In genomic region chr7:49709381-49710021, GRCm38 (mm10) we compare ENCODE assay signal across 27 mouse cellular contexts. TPM values are rescaled to one million over a fixed set of nuclear protein-coding genes. Genes with fewer than 3 reads are reported as not detected.
DNase-seq lines count a peak whose midpoint lies in the region; ATAC-seq and TF ChIP-seq lines count a peak whose summit lies in the region.
"Had no signal": no experiment of that assay in that cellular context is flagged by ENCODE, and none has a peak within 500 bp of the region (broad histone marks: within the 10 kb centered on the region; RNA-seq: fewer than 3 reads in every experiment).

No protein-coding gene starts in this region.

- H3K9me3 ChIP-seq in midbrain, embryonic 11.5 days (ENCODE audit: control insufficient read depth, low read length), result no peaks in the 10 kb centered on the region
- no peaks in the 10 kb centered on the region for H3K9me3 ChIP-seq in midbrain, embryonic 16.5 days (replicated peaks; ENCODE audit: control insufficient read depth, low read length, poor library complexity, severe bottlenecking)
- H3K9me3 ChIP-seq in midbrain, embryonic 12.5 days, result no peaks in the 10 kb centered on the region
- no peaks in the 10 kb centered on the region for H3K9me3 ChIP-seq in liver, postnatal 0 days (ENCODE audit: low read length)
- H3K9me3 ChIP-seq: embryonic facial prominence, embryonic 10.5 days; embryonic facial prominence, embryonic 15.5 days; forebrain, embryonic 12.5 days; heart, embryonic 15.5 days; limb, embryonic 10.5 days; limb, embryonic 15.5 days; liver, embryonic 13.5 days; lung, embryonic 15.5 days; stomach, embryonic 15.5 days had no signal

- H3K9ac ChIP-seq in midbrain, embryonic 11.5 days (ENCODE audit: low read length), result no peak overlapping the region
- H3K9ac ChIP-seq in midbrain, embryonic 16.5 days (ENCODE audit: low read depth, low read length), result no peak overlapping the region
- no peak overlapping the region for H3K9ac ChIP-seq in midbrain, embryonic 12.5 days (replicated peaks)
- H3K9ac ChIP-seq in liver, postnatal 0 days (replicated peaks), result no peak overlapping the region
- H3K9ac ChIP-seq: embryonic facial prominence, embryonic 15.5 days; forebrain, embryonic 12.5 days; forebrain, postnatal 0 days; heart, embryonic 15.5 days; limb, embryonic 15.5 days; liver, embryonic 13.5 days; lung, embryonic 15.5 days; stomach, embryonic 15.5 days had no signal

- H3K4me2 ChIP-seq in midbrain, embryonic 11.5 days, result no peak overlapping the region
- no peak overlapping the region for H3K4me2 ChIP-seq in midbrain, embryonic 16.5 days (ENCODE audit: low read length)
- no peak overlapping the region for H3K4me2 ChIP-seq in midbrain, embryonic 12.5 days (replicated peaks)
- no peak overlapping the region for H3K4me2 ChIP-seq in liver, postnatal 0 days (ENCODE audit: low read depth, low read length)
- H3K4me2 ChIP-seq: embryonic facial prominence, embryonic 15.5 days; forebrain, embryonic 12.5 days; heart, embryonic 15.5 days; limb, embryonic 15.5 days; liver, embryonic 13.5 days; lung, embryonic 15.5 days; stomach, embryonic 15.5 days had no signal

- peak; percentile 84 for DNase-seq in midbrain, embryonic 11.5 days (ENCODE audit: low spot score, missing footprints)
- DNase-seq in ZHBTc4 (ENCODE audit: low read depth, low spot score), result peak; percentile 38
- DNase-seq in cerebellum, postnatal 14 days, result no peak
- no peak for DNase-seq in liver, postnatal 0 days
- DNase-seq: adrenal gland, postnatal 25 days; B cell, adult 2 months; cerebellum, adult 18-20 months; cerebellum, postnatal 10 days; forebrain, postnatal 0 days; heart, postnatal 36 days; kidney, adult 11 months; kidney, postnatal 14 days; layer of hippocampus, adult 9-11 months; liver, embryonic 13.5 days; right cerebral cortex, postnatal 25 days had no signal

- TF ChIP-seq EP300 in liver, postnatal 0 days (IDR thresholded peaks at IDR 0.05; ENCODE audit: low read depth), result no peak

- TF ChIP-seq CTCF in liver, postnatal 0 days (IDR thresholded peaks at IDR 0.05; ENCODE audit: low read depth), result no peak

- H3K27me3 ChIP-seq in midbrain, embryonic 11.5 days (ENCODE audit: control insufficient read depth, insufficient read depth, low read length), result peaks cover 34% of the 10 kb centered on the region
- H3K27me3 ChIP-seq in midbrain, embryonic 16.5 days (ENCODE audit: control insufficient read depth, insufficient read depth, low read depth, low read length), result peaks cover 13% of the 10 kb centered on the region
- H3K27me3 ChIP-seq in midbrain, embryonic 12.5 days, result peaks cover 74% of the 10 kb centered on the region
- H3K27me3 ChIP-seq in liver, postnatal 0 days (ENCODE audit: insufficient read depth, low read length), result no peaks in the 10 kb centered on the region
- H3K27me3 ChIP-seq: embryonic facial prominence, embryonic 15.5 days; heart, embryonic 15.5 days; limb, embryonic 15.5 days; liver, embryonic 13.5 days; lung, embryonic 15.5 days; stomach, embryonic 15.5 days had no signal

- 20% methylated on average over 9 of the region's 9 CpGs for WGBS in midbrain, embryonic 11.5 days
- 22% methylated on average over 9 of the region's 9 CpGs for WGBS in midbrain, embryonic 16.5 days
- WGBS in midbrain, embryonic 12.5 days, result 26% methylated on average over 9 of the region's 9 CpGs
- WGBS in liver, postnatal 0 days (ENCODE audit: insufficient replicate concordance), result 40% methylated on average over 9 of the region's 9 CpGs

- H3K4me1 ChIP-seq in midbrain, embryonic 11.5 days (ENCODE audit: control insufficient read depth, insufficient read depth, low read length), result peaks cover 15% of the 10 kb centered on the region
- H3K4me1 ChIP-seq in midbrain, embryonic 16.5 days (ENCODE audit: control insufficient read depth, insufficient read depth, low read length), result no peaks in the 10 kb centered on the region
- peaks cover 14% of the 10 kb centered on the region; the same call in 1 of the 2 replicates for H3K4me1 ChIP-seq in midbrain, embryonic 12.5 days
- H3K4me1 ChIP-seq in liver, postnatal 0 days (ENCODE audit: insufficient read depth), result no peaks in the 10 kb centered on the region
- H3K4me1 ChIP-seq: embryonic facial prominence, embryonic 15.5 days; heart, embryonic 15.5 days; limb, embryonic 15.5 days; liver, embryonic 13.5 days; lung, embryonic 15.5 days; stomach, embryonic 15.5 days had no signal

- no peak overlapping the region; the same call in 1 of the 2 replicates for H3K27ac ChIP-seq in midbrain, embryonic 11.5 days (ENCODE audit: low read depth, low read length)
- H3K27ac ChIP-seq in midbrain, embryonic 16.5 days (ENCODE audit: low read length), result no peak overlapping the region
- no peak overlapping the region for H3K27ac ChIP-seq in midbrain, embryonic 12.5 days (replicated peaks)
- H3K27ac ChIP-seq in liver, postnatal 0 days (ENCODE audit: low read depth), result no peak overlapping the region
- H3K27ac ChIP-seq: embryonic facial prominence, embryonic 10.5 days; embryonic facial prominence, embryonic 15.5 days; forebrain, embryonic 12.5 days; heart, embryonic 15.5 days; limb, embryonic 10.5 days; limb, embryonic 15.5 days; liver, embryonic 13.5 days; lung, embryonic 15.5 days; stomach, embryonic 15.5 days had no signal

- no peak overlapping the region for H3K4me3 ChIP-seq in midbrain, embryonic 11.5 days (ENCODE audit: low read depth, low read length)
- no peak overlapping the region for H3K4me3 ChIP-seq in midbrain, embryonic 16.5 days (ENCODE audit: low read depth, low read length)
- no peak overlapping the region for H3K4me3 ChIP-seq in midbrain, embryonic 12.5 days
- H3K4me3 ChIP-seq in liver, postnatal 0 days (ENCODE audit: low read depth, low read length), result no peak overlapping the region
- H3K4me3 ChIP-seq: embryonic facial prominence, embryonic 10.5 days; embryonic facial prominence, embryonic 15.5 days; forebrain, embryonic 12.5 days; heart, embryonic 15.5 days; limb, embryonic 10.5 days; limb, embryonic 15.5 days; liver, embryonic 13.5 days; lung, embryonic 15.5 days; stomach, embryonic 15.5 days had no signal

- no peaks in the 10 kb centered on the region for H3K36me3 ChIP-seq in midbrain, embryonic 11.5 days (ENCODE audit: control insufficient read depth, insufficient read depth, low read length)
- H3K36me3 ChIP-seq in midbrain, embryonic 16.5 days (ENCODE audit: control insufficient read depth, insufficient read depth, low read length), result no peaks in the 10 kb centered on the region
- no peaks in the 10 kb centered on the region for H3K36me3 ChIP-seq in midbrain, embryonic 12.5 days
- H3K36me3 ChIP-seq in liver, postnatal 0 days (replicated peaks; ENCODE audit: insufficient read depth, low read length), result no peaks in the 10 kb centered on the region
- H3K36me3 ChIP-seq: embryonic facial prominence, embryonic 10.5 days; embryonic facial prominence, embryonic 15.5 days; forebrain, embryonic 12.5 days; G1E; heart, embryonic 15.5 days; limb, embryonic 10.5 days; limb, embryonic 15.5 days; liver, embryonic 13.5 days; lung, embryonic 15.5 days; stomach, embryonic 15.5 days had no signal

- peak; percentile 90 for ATAC-seq in midbrain, embryonic 11.5 days (ENCODE audit: low FRiP score)
- ATAC-seq in midbrain, embryonic 16.5 days, result no peak
- ATAC-seq in midbrain, embryonic 12.5 days (ENCODE audit: low FRiP score, low read depth), result peak; percentile 87
- ATAC-seq in liver, postnatal 0 days, result no peak
- ATAC-seq: forebrain, postnatal 0 days; Patski had no signal

RNA-seq across cellular contexts. Expression of gene Htatip2, which starts 49.4 kb away (rescaled TPM):
- polyA plus RNA-seq in midbrain, embryonic 11.5 days (2014; fragmentation: Nextera tagmentation; extraction: Ambion mirVana), result 11.1 and 12.1 TPM in 2 replicates
- polyA plus RNA-seq in midbrain, embryonic 16.5 days (2015; fragmentation: Nextera tagmentation; extraction: Ambion mirVana), result 2.9 and 3.4 TPM in 2 replicates
- polyA plus RNA-seq in midbrain, embryonic 12.5 days (2016; fragmentation: Nextera tagmentation; extraction: Ambion mirVana), result 9.3 and 12.2 TPM in 2 replicates
- 56.7 and 65.5 TPM in 2 replicates for polyA plus RNA-seq in liver, postnatal 0 days (2015; fragmentation: Nextera tagmentation; extraction: Ambion mirVana)
- polyA plus RNA-seq: Patski had no signal

Comparison
In these comparisons a context has a peak if more than half of its experiments do, and no peak if none do; other contexts are left out.
1. ATAC-seq: peak in midbrain, embryonic 11.5 days (single experiment) and midbrain, embryonic 12.5 days (single experiment); none in midbrain, embryonic 16.5 days (single experiment) and liver, postnatal 0 days (single experiment).
2. DNase-seq: peak in midbrain, embryonic 11.5 days (single experiment) and ZHBTc4 (single experiment); none in cerebellum, postnatal 14 days (0 of 2) and liver, postnatal 0 days (single experiment).